Mouse (Mus musculus): ENCODE data around the gene Cdk15.

GRCm38 (mm10) chr1:59211651-59212050 lies 45.1 kb upstream of the Cdk15 start:
- TF ChIP-seq GATA1 (IDR thresholded peaks at IDR 0.05; ENCODE audit: borderline replicate concordance, low read length) (no peak), FLI1 (IDR thresholded peaks at IDR 0.05; ENCODE audit: low read length) (no peak)

All from megakaryocyte, embryonic 14.5 days (primary cell).